Mouse (Mus musculus) megakaryocyte, embryonic 14.5 days (primary cell): ENCODE measurements at regions not wholly inside any gene's neighbourhood (a gene's known extent, or its start where the extent isn't known, plus 50 kb on each side); places are given as distances from the start of the nearest gene placed in this dataset.

Experiments
- FLI1 ChIP-seq: IDR thresholded peaks from 2 replicates; pipeline ENCODE4 v1.6.1; 2012; ENCODE audit warnings: low read length, inconsistent platforms, mixed read lengths
- GATA1 ChIP-seq: IDR thresholded peaks from 3 replicates; pipeline ENCODE4 v1.6.1; 2012; ENCODE audit warnings: mixed read lengths, low read length, inconsistent platforms, borderline replicate concordance

DNA sequence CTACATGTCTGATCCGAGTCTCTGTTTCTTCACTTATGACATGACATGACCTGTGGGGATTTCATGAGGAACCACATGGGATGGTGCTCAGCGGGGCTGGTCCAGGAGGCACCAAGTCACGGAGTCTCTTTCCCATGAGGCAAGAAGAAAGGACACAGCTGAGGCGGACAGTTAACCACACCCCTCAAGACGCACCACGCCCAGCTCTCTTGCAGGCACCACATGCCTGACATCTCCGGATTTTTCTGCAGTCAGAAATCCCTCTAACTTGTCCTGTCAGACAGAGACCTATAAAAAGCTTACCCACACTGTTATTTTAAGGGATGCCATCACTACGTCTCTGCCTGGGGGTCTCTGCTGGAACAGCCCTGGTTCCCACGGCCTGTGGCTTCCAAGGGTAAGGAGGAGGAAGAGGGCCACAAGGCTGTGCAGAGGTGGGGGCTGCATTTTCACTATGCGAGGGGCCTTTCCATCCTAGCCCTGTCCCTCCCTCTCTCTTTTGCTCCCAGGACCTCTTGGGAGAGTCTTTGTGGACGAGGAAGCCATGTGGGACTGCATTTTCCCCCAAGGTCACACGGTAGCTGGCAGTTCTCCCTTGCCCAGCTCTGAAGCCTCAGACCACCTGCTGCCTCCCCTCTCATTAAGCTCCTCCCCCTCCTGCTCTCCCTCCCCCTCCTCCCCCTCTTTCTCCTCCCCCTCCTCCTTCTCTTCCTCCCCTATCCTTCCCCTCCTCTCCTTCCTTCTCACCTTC, 154.6 kb upstream of the Gm26897 start:
- TF ChIP-seq GATA1, result no peak
- no peak for TF ChIP-seq FLI1
